Mouse (Mus musculus) thymus, adult 2 months (tissue): ENCODE measurements at regions not wholly inside any gene's neighbourhood (a gene's known extent, or its start where the extent isn't known, plus 50 kb on each side); places are given as distances from the start of the nearest gene placed in this dataset.

Source experiments
- CTCF ChIP-seq: fragments of 200-500 bp; IDR thresholded peaks from 2 replicates; pipeline ENCODE4 v1.5.1; 2012; ENCODE audit warnings: mild to moderate bottlenecking, control low read depth, low read length, moderate library complexity, borderline replicate concordance; ENCODE audit not compliant: control insufficient read depth, poor library complexity, insufficient read depth; ENCODE audit errors: extremely low read depth
- POLR2A ChIP-seq: fragments of 200-500 bp; IDR thresholded peaks from 2 replicates; pipeline ENCODE4 v1.6.1; 2012; ENCODE audit warnings: mild to moderate bottlenecking, low read length, control low read depth, moderate library complexity; ENCODE audit not compliant: control insufficient read depth, poor library complexity, insufficient read depth; ENCODE audit errors: extremely low read depth

- no peak for TF ChIP-seq CTCF
- no peak for TF ChIP-seq POLR2A
Observed at GRCm38 (mm10) chr16:9273751-9274300, 443.9 kb downstream of the 1810013L24Rik start.
